Mouse (Mus musculus) erythroblast, embryonic 14.5 days (primary cell): ENCODE results near the gene Gp9. TPM values are rescaled to one million over a fixed set of nuclear protein-coding genes. Genes with fewer than 3 reads are reported as not detected.
"Not testable (repeated sequence)": the region's sequence is repeated elsewhere in the genome, so short reads cannot be mapped to it uniquely, and the experiment has no call there.

Source experiments
- H3K27me3 ChIP-seq: 2 replicates; pipeline ENCODE4 v1.6.1; 2012; ENCODE audit warnings: inconsistent platforms; ENCODE audit not compliant: control insufficient read depth
- H3K36me3 ChIP-seq: 2 replicates; pipeline ENCODE4 v1.6.1; 2012; ENCODE audit warnings: mild to moderate bottlenecking, inconsistent platforms; ENCODE audit not compliant: control insufficient read depth
- H3K4me1 ChIP-seq: 2 replicates; pipeline ENCODE4 v1.6.1; 2012; ENCODE audit warnings: inconsistent platforms; ENCODE audit not compliant: control insufficient read depth
- H3K4me3 ChIP-seq: replicated peaks from 2 replicates; pipeline ENCODE3; 2012; ENCODE audit warnings: moderate library complexity, mild to moderate bottlenecking, inconsistent platforms
- H3K9me3 ChIP-seq: 2 replicates; pipeline ENCODE4 v1.6.1; 2012; ENCODE audit warnings: low read length, inconsistent platforms, mixed read lengths; ENCODE audit not compliant: control insufficient read depth
- GATA1 ChIP-seq: IDR thresholded peaks from 2 replicates; pipeline ENCODE4 v1.6.1; 2012; ENCODE audit warnings: low read length, inconsistent platforms, mixed read lengths
- TAL1 ChIP-seq: IDR thresholded peaks from 3 replicates; pipeline ENCODE4 v1.6.1; 2012; ENCODE audit warnings: low read length, inconsistent platforms, mixed read lengths
- polyA plus RNA-seq: library from polyadenylated mRNA; stranded (reverse); fragments of >175 nt; gene quantifications from 2 replicates; pipeline ENCODE4 v1.2.3, GENCODE M21; 2012

Gp9 gene
- polyA plus RNA-seq, 1 experiment: 8.1 TPM

DNA sequence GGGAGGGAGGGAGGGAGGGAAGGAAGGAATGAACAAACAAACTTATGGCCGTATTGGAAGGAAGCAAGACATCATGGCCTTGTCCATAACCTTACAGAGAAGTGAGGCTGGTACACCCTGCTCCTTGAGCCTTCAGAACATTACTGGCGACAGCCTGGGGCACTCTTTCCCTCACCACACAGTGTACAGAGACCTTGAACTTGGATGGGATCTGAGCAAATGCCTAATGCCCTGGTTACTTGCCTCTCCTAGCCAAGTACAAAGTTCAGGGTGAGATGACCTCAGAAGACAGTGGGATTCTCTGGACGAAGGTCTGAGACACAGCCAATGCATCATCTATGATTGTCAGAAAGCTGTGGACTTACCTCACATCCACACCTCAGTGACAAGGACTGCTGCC, 18.0 kb upstream of the Gp9 start:
- H3K4me1 ChIP-seq: peaks cover 48% of the 10 kb centered on the region
- H3K4me3 ChIP-seq: no peak overlapping the region
- peaks cover 5% of the 10 kb centered on the region for H3K9me3 ChIP-seq
- no peaks in the 10 kb centered on the region for H3K27me3 ChIP-seq
- TF ChIP-seq GATA1 (no peak), TAL1 (no peak)
- peaks cover 3% of the 10 kb centered on the region for H3K36me3 ChIP-seq

DNA sequence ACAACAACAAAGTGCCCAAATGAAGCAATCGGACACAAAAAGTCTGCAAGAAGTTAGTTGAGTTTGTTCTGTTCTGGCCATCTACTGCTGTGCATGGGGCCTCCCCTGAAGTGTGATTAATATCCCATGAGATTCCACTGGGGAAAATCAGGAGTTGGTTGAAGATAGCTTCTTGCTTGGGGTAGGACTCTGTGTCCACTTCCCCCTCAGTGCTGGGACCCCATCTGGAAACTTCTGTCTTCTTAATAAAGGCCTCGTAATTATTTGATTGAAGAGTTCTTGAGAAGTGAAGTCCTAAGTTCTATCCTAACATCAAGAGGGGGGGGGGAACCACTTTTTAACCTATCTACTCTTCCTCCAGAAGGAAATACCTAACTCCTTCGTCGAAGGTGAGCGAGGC, 15.7 kb upstream of the Gp9 start:
- TF ChIP-seq GATA1 (no peak), TAL1 (no peak)
- H3K9me3 ChIP-seq: peaks cover 5% of the 10 kb centered on the region
- H3K4me1 ChIP-seq: peaks cover 40% of the 10 kb centered on the region
- H3K4me3 ChIP-seq: no peak overlapping the region
- peaks cover 3% of the 10 kb centered on the region for H3K36me3 ChIP-seq
- H3K27me3 ChIP-seq: no peaks in the 10 kb centered on the region

DNA sequence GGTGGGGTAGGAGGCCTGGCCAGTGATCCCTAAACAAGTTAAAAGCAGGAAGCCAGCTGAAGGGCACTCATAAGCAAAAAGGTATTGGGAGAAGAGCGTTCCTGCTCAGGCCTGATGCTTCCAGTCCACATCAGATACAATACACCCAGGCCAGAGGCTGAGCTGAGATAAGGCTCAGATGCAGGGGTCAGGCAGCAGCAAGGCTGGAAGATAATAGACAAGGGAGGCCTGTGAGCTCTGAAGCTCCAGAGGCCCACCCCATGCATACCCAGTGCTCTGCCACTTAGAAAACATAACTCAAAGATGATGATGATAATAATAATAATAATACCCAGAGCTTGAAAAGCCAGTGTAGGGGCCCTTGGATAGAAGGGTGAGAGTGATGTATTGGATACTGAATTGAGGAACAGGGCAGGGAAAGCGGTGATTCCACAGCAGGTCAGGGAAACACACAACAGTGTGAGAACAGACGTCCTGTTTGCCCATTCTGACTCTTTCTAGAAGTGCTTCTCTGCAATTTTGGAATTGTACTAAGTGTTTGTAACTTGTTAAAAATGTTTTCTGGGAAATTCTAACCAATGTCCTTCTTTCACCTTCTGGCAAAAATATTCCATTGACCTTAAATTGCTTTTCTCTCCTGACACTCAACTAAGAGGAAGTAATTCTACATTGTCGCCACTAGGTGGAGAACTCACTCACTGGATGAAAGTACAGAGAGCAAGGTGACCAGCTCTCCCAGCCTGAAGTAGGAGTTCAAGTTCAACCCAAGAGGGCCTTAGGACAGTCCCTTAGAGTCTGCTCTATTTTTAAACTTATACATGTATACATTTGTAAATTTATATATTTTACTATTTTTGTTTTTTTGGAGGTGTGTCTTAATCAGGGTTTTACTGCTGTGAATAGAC, 14.2 kb upstream of the Gp9 start:
- Histone ChIP-seq H3K9me3 (peaks cover 5% of the 10 kb centered on the region), H3K36me3 (peaks cover 3% of the 10 kb centered on the region), H3K4me3 (peak overlapping the region; percentile 34), H3K27me3 (no peaks in the 10 kb centered on the region), H3K4me1 (peaks cover 40% of the 10 kb centered on the region)
- peak; percentile 81 for TF ChIP-seq TAL1
- peak; percentile 96 for TF ChIP-seq GATA1

DNA sequence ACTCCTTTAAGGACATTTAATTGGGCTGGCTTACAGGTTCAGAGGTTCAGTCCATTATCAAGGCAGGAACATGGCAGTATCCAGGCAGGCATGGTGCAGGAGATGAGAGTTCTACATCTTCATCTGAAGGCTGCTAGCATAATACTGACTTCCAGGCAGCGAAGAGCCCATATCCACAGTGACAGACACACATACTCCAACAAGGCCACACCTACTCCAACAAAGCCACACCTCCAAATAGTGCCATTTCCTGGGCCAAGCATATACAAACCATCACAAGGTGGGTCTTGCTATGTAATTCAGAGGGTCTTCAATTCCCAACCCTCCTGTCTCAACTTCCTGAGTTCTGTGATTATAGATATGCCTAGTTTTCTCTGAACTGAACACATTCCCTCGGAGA, 13.6 kb upstream of the Gp9 start:
- H3K9me3 ChIP-seq, H3K4me3 ChIP-seq, H3K27me3 ChIP-seq, H3K36me3 ChIP-seq: not testable (repeated sequence)
- H3K4me1 ChIP-seq: peaks cover 40% of the 10 kb centered on the region

DNA sequence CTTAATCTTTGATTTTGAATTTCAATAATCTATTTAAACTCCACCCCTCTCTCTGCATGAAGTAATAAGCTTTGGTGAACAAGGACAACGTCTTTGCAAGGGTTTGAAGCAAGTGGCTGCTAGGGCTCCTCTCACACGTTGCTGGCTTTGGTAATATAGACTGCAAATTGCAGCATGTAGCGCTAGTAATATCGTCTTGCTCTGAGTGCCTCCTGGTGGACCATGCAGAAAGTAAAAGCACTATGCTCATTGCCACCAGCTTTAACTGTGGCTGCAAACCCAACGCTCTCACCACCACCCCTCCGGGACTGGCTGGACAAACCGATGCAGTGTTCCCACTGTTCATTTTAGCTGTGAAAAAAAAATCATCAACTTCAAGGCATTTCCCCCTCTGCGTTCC, 7.2 kb upstream of the Gp9 start:
- TF ChIP-seq TAL1 (no peak), GATA1 (no peak)
- Histone ChIP-seq H3K9me3 (no peaks in the 10 kb centered on the region; the same call in 1 of the 2 replicates), H3K4me3 (no peak overlapping the region), H3K27me3 (peaks cover 2% of the 10 kb centered on the region; the same call in 1 of the 2 replicates), H3K36me3 (no peaks in the 10 kb centered on the region), H3K4me1 (peaks cover 15% of the 10 kb centered on the region)

DNA sequence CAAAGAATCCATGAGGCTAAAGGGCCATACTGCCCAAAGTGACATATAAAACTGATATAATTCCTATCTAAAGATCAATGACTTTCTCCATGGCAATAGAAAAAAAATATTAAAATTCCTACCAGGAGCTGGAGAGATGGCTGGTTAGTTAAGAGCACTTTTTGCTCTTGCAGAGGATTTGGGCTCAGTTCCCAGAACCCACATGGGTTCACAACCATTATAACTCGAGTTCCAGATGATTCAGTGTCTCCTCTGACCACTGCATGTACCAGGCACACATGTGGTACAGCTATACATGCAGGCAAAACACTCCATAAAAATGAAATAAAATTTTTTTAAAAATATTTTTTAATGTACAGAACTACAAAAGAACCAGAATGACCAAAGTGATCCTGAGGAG, 3.4 kb upstream of the Gp9 start:
- Histone ChIP-seq H3K4me3 (no peak overlapping the region), H3K36me3 (peaks cover 30% of the 10 kb centered on the region), H3K4me1 (peaks cover 53% of the 10 kb centered on the region), H3K9me3 (no peaks in the 10 kb centered on the region; the same call in 1 of the 2 replicates), H3K27me3 (peaks cover 2% of the 10 kb centered on the region; the same call in 1 of the 2 replicates)
- TF ChIP-seq GATA1: no peak
- no peak for TF ChIP-seq TAL1

DNA sequence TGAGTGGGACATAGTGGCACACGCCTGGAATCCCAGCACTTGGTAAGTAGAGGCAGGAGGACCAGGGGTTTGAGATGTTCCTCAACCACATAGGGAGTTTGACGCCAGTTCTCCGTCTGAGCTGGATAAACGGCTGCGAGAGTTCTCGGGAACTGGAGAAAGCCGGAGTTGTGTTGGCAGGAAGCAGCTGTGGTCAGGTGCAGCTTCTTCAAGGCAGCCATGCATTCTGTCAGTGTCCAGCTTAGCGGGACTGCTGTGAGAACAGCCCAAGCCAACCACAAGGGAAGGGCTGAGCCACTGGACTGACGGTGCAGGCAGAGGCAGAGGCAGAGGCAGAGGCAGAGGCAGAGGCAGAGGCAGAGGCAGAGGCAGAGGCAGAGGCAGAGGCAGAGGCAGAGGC, 3.0 kb upstream of the Gp9 start:
- Histone ChIP-seq H3K4me1 (peaks cover 56% of the 10 kb centered on the region), H3K27me3 (peaks cover 2% of the 10 kb centered on the region; the same call in 1 of the 2 replicates), H3K4me3 (no peak overlapping the region), H3K9me3 (no peaks in the 10 kb centered on the region; the same call in 1 of the 2 replicates), H3K36me3 (peaks cover 33% of the 10 kb centered on the region)
- TF ChIP-seq GATA1 (no peak), TAL1 (no peak)

DNA sequence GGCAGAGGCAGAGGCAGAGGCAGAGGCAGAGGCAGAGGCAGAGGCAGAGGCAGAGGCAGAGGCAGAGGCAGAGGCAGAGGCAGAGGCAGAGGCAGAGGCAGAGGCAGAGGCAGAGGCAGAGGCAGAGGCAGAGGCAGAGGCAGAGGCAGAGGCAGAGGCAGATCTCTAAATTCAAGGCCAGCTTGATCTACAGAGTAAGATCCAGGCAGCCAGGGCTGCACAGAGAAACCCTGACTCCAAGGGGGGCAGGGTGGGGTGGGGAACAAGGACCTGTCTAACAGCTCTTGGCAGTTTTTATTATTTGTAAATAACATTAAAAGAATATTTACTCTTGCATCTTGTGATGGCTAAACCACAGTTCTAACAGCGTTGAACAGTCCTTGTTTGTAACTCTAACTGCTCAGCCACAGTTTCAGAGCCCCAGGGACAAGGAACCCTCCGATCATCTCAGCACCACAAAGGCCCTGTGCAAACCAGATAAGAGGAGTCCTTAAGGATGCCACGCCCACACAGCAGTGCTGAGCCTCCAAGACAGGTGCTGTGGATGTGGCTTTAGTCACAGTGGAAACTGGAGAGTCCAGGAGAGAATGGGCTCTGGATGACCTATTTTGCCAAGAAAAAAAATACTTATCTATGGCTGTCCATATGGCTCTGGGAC, 2.2 kb upstream of the Gp9 start:
- H3K4me1 ChIP-seq: peaks cover 60% of the 10 kb centered on the region
- H3K27me3 ChIP-seq: peaks cover 2% of the 10 kb centered on the region; the same call in 1 of the 2 replicates
- peaks cover 38% of the 10 kb centered on the region for H3K36me3 ChIP-seq
- H3K4me3 ChIP-seq: peak overlapping the region; percentile 66
- H3K9me3 ChIP-seq: no peaks in the 10 kb centered on the region; the same call in 1 of the 2 replicates
- peak; percentile 97 for TF ChIP-seq GATA1
- TF ChIP-seq TAL1: peak; percentile 91

DNA sequence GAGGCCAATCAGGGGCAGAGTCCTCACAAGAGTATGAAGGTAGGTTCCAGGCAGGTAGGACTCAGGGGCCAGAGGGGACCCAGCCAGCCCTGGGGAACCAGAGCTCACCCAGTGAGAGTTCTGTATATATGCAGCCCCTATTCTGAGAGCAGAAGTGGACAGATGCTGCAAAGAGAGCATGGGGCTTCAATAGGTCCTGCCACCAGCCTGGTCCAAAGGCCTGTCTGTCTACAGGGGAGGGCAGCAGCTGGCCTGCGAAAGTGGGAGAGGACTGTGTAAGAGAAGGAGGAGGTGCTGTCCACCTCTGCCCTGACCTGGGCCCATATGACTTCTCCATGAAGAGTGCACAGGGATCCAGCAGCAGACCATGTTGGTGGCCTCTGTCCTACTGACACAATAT, 1.2 kb upstream of the Gp9 start:
- peaks cover 2% of the 10 kb centered on the region; the same call in 1 of the 2 replicates for H3K27me3 ChIP-seq
- H3K4me3 ChIP-seq: peak overlapping the region; percentile 66
- H3K36me3 ChIP-seq: peaks cover 41% of the 10 kb centered on the region
- no peak for TF ChIP-seq GATA1
- TF ChIP-seq TAL1: no peak
- no peaks in the 10 kb centered on the region; the same call in 1 of the 2 replicates for H3K9me3 ChIP-seq
- peaks cover 59% of the 10 kb centered on the region for H3K4me1 ChIP-seq
